Mouse (Mus musculus) bone marrow, adult 2 months (tissue): ENCODE measurements around the gene Gm1123.

Experiments used
- CTCF ChIP-seq: fragments of 200-500 bp; IDR thresholded peaks from 2 replicates; pipeline ENCODE4 v1.5.1; 2011; ENCODE audit warnings: low read length, control low read depth; ENCODE audit not compliant: control insufficient read depth, insufficient read depth
- POLR2A ChIP-seq: fragments of 200-500 bp; IDR thresholded peaks from 2 replicates; pipeline ENCODE4 v1.6.1; 2011; ENCODE audit warnings: low read depth, mild to moderate bottlenecking, control low read depth, low read length, borderline replicate concordance; ENCODE audit not compliant: control insufficient read depth

DNA sequence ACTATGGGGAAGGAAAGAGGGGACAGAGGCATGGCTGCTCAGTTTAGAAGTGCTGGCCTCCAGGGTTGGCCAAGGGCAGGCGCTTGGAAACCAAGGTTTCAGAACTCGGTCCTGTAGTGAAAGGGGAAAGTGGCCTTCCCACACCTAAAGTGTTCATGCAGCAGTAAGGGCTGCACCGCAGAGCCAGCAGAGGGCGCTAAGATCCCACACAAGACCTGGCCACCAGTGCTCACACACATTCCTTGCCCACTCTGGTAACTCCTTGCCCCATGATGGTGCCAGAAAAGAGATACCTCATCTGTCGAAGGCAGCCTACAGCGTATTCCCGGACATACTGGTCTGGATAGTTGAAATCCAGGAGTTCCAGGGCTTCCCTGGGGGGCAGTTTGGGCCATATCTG, 27.0 kb upstream of the Gm1123 start:
- TF ChIP-seq CTCF (peak; percentile 96), POLR2A (no peak)
